ENCODE assay signal across 14 mouse cellular contexts in genomic region chr10:118984580-118984979, GRCm38 (mm10).
DNase-seq lines count a peak whose midpoint lies in the region; ATAC-seq and TF ChIP-seq lines count a peak whose summit lies in the region.
"Had no signal": no experiment of that assay in that cellular context is flagged by ENCODE, and none has a peak within 500 bp of the region (broad histone marks: within the 10 kb centered on the region; RNA-seq: fewer than 3 reads in every experiment).

No protein-coding gene starts in this region.

- no peaks in the 10 kb centered on the region for H3K36me3 ChIP-seq in hindbrain, postnatal 0 days (ENCODE audit: insufficient read depth, low read length)
- H3K36me3 ChIP-seq in hindbrain, embryonic 12.5 days = no peaks in the 10 kb centered on the region
- H3K36me3 ChIP-seq: liver, embryonic 12.5 days; midbrain, embryonic 10.5 days had no signal

- H3K4me1 ChIP-seq in hindbrain, postnatal 0 days (ENCODE audit: insufficient read depth, low read length) = no peaks in the 10 kb centered on the region
- H3K4me1 ChIP-seq in hindbrain, embryonic 12.5 days = no peaks in the 10 kb centered on the region
- H3K4me1 ChIP-seq: liver, embryonic 12.5 days; midbrain, embryonic 10.5 days had no signal

- H3K4me2 ChIP-seq in hindbrain, postnatal 0 days (ENCODE audit: low read depth, low read length) = no peak overlapping the region
- no peak overlapping the region for H3K4me2 ChIP-seq in hindbrain, embryonic 12.5 days (replicated peaks)
- H3K4me2 ChIP-seq: liver, embryonic 12.5 days had no signal

- no peak overlapping the region for H3K4me3 ChIP-seq in hindbrain, postnatal 0 days (ENCODE audit: low read length)
- no peak overlapping the region for H3K4me3 ChIP-seq in hindbrain, embryonic 12.5 days
- H3K4me3 ChIP-seq: liver, embryonic 12.5 days; midbrain, embryonic 10.5 days had no signal

- WGBS in hindbrain, postnatal 0 days = 44% methylated on average over 5 of the region's 5 CpGs
- WGBS in hindbrain, embryonic 12.5 days = 84% methylated on average over 5 of the region's 5 CpGs

- H3K9me3 ChIP-seq in hindbrain, postnatal 0 days (ENCODE audit: low read length) = no peaks in the 10 kb centered on the region
- H3K9me3 ChIP-seq in hindbrain, embryonic 12.5 days (replicated peaks) = peaks cover 4% of the 10 kb centered on the region; the same call in 1 of the 2 replicates

- H3K9ac ChIP-seq in hindbrain, postnatal 0 days (replicated peaks; ENCODE audit: low read length) = no peak overlapping the region
- H3K9ac ChIP-seq in hindbrain, embryonic 12.5 days = no peak overlapping the region
- H3K9ac ChIP-seq: forebrain, postnatal 0 days; liver, embryonic 12.5 days had no signal

- H3K27me3 ChIP-seq in hindbrain, postnatal 0 days (ENCODE audit: insufficient read depth, low read length) = no peaks in the 10 kb centered on the region
- H3K27me3 ChIP-seq in hindbrain, embryonic 12.5 days = peaks cover 4% of the 10 kb centered on the region; the same call in 1 of the 2 replicates
- H3K27me3 ChIP-seq: liver, embryonic 12.5 days had no signal

- no peak for TF ChIP-seq POLR2A in brain, embryonic 14.5 days (IDR thresholded peaks at IDR 0.05; ENCODE audit: borderline replicate concordance, extremely low read depth, insufficient read depth, insufficient read length, poor library complexity, severe bottlenecking)

- no peak overlapping the region for H3K27ac ChIP-seq in hindbrain, postnatal 0 days
- H3K27ac ChIP-seq in hindbrain, embryonic 12.5 days = no peak overlapping the region
- H3K27ac ChIP-seq: liver, embryonic 12.5 days; midbrain, embryonic 10.5 days had no signal

- DNase-seq in cerebellum, postnatal 10 days = peak; percentile 77 to 84
- no peak for DNase-seq in cerebellum, adult 11-12 months
- DNase-seq in hindbrain, postnatal 0 days (ENCODE audit: low spot score) = peak; percentile 44
- peak; percentile 34 for DNase-seq in brain, embryonic 14.5 days (ENCODE audit: low read depth)
- peak; percentile 51 for DNase-seq in heart, postnatal 4 days
- no peak for DNase-seq in ovary, adult 18-20 months (ENCODE audit: low spot score)
- DNase-seq in frontal cortex, postnatal 10 days (ENCODE audit: low spot score in 2 of 2) = no peak
- DNase-seq: adrenal gland, postnatal 25 days; forebrain, postnatal 0 days; lung, postnatal 10 days; thymus, postnatal 14 days had no signal

- no peak for TF ChIP-seq CTCF in hindbrain, postnatal 0 days (IDR thresholded peaks at IDR 0.05; ENCODE audit: low read depth)
- no peak for TF ChIP-seq CTCF in brain, embryonic 14.5 days (IDR thresholded peaks at IDR 0.05; ENCODE audit: borderline replicate concordance, extremely low read depth, insufficient read depth, insufficient read length)

- ATAC-seq in hindbrain, postnatal 0 days = no peak
- no peak for ATAC-seq in hindbrain, embryonic 12.5 days (ENCODE audit: low FRiP score)
- ATAC-seq: forebrain, postnatal 0 days; liver, embryonic 12.5 days had no signal

Comparison
In these comparisons a context has a peak if more than half of its experiments do, and no peak if none do; other contexts are left out.
1. DNase-seq: peak in cerebellum, postnatal 10 days (2 of 2), hindbrain, postnatal 0 days (single experiment), brain, embryonic 14.5 days (single experiment) and heart, postnatal 4 days (single experiment); none in cerebellum, adult 11-12 months (single experiment), ovary, adult 18-20 months (single experiment) and frontal cortex, postnatal 10 days (0 of 2).